Mouse (Mus musculus): ENCODE data around the gene Tecr. TPM values are rescaled to one million over a fixed set of nuclear protein-coding genes. Genes with fewer than 3 reads are reported as not detected.
"Not testable (repeated sequence)": the region's sequence is repeated elsewhere in the genome, so short reads cannot be mapped to it uniquely, and the experiment has no call there.

The Tecr gene
- total and polyA plus RNA-seq, 3 experiments, result 445 to 935 (median 505) TPM

DNA sequence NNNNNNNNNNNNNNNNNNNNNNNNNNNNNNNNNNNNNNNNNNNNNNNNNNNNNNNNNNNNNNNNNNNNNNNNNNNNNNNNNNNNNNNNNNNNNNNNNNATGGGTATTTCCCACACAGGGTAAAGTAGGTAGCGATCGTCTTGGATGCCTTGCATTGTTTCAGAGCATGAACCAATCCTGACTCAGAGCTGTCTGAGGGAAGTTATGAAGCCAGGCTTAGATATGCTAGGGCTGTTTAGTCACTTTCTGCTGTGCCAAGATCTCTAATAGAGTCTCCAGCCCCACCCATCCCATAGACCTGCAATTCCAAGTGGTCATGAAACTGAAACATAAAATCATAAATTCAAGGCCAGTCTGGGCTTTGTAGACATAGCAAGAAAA is 5.1 kb downstream of the Tecr start:
- no peaks in the 10 kb centered on the region for H3K36me3 ChIP-seq (ENCODE audit: control insufficient read depth, insufficient read depth, low read length)
- DNase-seq, result no peak
- peak overlapping the region; percentile 3; the same call in 1 of the 2 replicates for H3K27ac ChIP-seq
- H3K27me3 ChIP-seq (ENCODE audit: control insufficient read depth, insufficient read depth, low read length), result no peaks in the 10 kb centered on the region
- H3K9ac ChIP-seq (ENCODE audit: low read depth, low read length), result no peak overlapping the region
- H3K79me2 ChIP-seq (replicated peaks; ENCODE audit: control insufficient read depth, insufficient read depth, low read length), result no peaks in the 10 kb centered on the region
- H3K4me1 ChIP-seq (ENCODE audit: control insufficient read depth, insufficient read depth, low read length), result peaks cover 1% of the 10 kb centered on the region; the same call in 1 of the 2 replicates
- TF ChIP-seq EP300 (IDR thresholded peaks at IDR 0.05; ENCODE audit: insufficient read depth, low read depth, low read length) (no peak), CTCF (IDR thresholded peaks at IDR 0.05) (no peak), POLR2A (IDR thresholded peaks at IDR 0.05; ENCODE audit: insufficient read depth, low read depth, low read length) (no peak)
- H3K4me3 ChIP-seq, result no peak overlapping the region
- 33% methylated on average over 2 of the region's 2 CpGs for whole genome bisulfite sequencing
- intact Hi-C loops (cut with DNase I), result loop anchor here (10.0 kb wide), 1 partner anchor 158 kb away; no protein-coding TSS in a partner anchor

DNA sequence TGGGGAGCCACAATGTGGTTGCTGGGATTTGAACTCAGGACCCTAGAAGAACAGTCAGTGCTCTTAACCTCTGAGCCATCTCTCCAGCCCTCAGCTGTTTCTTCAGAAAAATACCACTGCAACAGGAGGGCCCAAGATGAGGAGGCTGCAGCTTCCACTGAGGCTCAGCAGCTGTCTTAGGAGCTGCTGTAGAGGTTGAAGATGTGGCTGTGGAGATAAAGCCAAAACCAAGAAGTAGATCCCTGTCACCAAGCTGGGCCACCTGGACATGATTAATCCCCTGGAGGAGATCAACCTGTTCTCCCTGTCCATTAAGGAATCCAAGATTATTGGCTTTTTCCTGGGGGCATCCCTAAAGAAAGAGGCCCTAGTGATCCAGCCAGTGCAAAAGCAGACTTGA is 8.0 kb downstream of the Tecr start:
- DNase-seq, result no peak
- H3K4me3 ChIP-seq, result no peak overlapping the region
- H3K9ac ChIP-seq (ENCODE audit: low read depth, low read length), result no peak overlapping the region
- H3K4me1 ChIP-seq (ENCODE audit: control insufficient read depth, insufficient read depth, low read length), result peaks cover 1% of the 10 kb centered on the region; the same call in 1 of the 2 replicates
- H3K27ac ChIP-seq, result no peak overlapping the region
- H3K36me3 ChIP-seq (ENCODE audit: control insufficient read depth, insufficient read depth, low read length), result no peaks in the 10 kb centered on the region
- TF ChIP-seq CTCF (IDR thresholded peaks at IDR 0.05) (no peak), EP300 (IDR thresholded peaks at IDR 0.05; ENCODE audit: insufficient read depth, low read depth, low read length) (no peak), POLR2A (IDR thresholded peaks at IDR 0.05; ENCODE audit: insufficient read depth, low read depth, low read length) (no peak)
- intact Hi-C loops (cut with DNase I), result loop anchor here (10.0 kb wide), 1 partner anchor 155 kb away; no protein-coding TSS in a partner anchor
- no peaks in the 10 kb centered on the region for H3K27me3 ChIP-seq (ENCODE audit: control insufficient read depth, insufficient read depth, low read length)
- H3K79me2 ChIP-seq (replicated peaks; ENCODE audit: control insufficient read depth, insufficient read depth, low read length), result no peaks in the 10 kb centered on the region

DNA sequence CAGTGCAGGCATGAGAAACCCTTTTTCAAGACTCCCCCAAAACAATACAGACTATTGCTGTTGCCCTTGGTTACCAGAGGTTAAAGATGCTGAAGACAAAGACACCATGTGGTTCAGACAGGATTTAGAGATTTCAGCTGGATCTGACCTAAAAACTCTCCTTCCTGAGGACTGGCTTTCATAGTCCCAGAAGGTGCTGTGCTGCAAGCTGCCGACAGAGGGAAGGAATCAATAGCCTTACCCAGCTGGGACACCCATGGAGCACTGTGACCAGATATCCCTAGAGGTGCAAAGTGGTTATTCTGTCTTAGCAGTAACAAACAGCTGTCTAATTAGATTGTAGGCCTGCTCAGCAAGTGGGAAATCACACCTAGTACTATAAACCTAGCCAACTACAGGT is 9.6 kb downstream of the Tecr start:
- no peak overlapping the region for H3K4me3 ChIP-seq
- WGBS, result 19% methylated on average over 1 of the region's 1 CpGs
- H3K27ac ChIP-seq, result no peak overlapping the region
- no peak for TF ChIP-seq EP300 (IDR thresholded peaks at IDR 0.05; ENCODE audit: insufficient read depth, low read depth, low read length)
- TF ChIP-seq CTCF (IDR thresholded peaks at IDR 0.05), result no peak
- TF ChIP-seq POLR2A (IDR thresholded peaks at IDR 0.05; ENCODE audit: insufficient read depth, low read depth, low read length), result no peak
- no peaks in the 10 kb centered on the region for H3K79me2 ChIP-seq (replicated peaks; ENCODE audit: control insufficient read depth, insufficient read depth, low read length)
- peaks cover 1% of the 10 kb centered on the region; the same call in 1 of the 2 replicates for H3K4me1 ChIP-seq (ENCODE audit: control insufficient read depth, insufficient read depth, low read length)
- H3K36me3 ChIP-seq (ENCODE audit: control insufficient read depth, insufficient read depth, low read length), result peaks cover 2% of the 10 kb centered on the region; the same call in 1 of the 2 replicates
- no peak for DNase-seq
- intact Hi-C loops (cut with DNase I), result no loop called here
- H3K9ac ChIP-seq (ENCODE audit: low read depth, low read length), result no peak overlapping the region
- no peaks in the 10 kb centered on the region for H3K27me3 ChIP-seq (ENCODE audit: control insufficient read depth, insufficient read depth, low read length)

DNA sequence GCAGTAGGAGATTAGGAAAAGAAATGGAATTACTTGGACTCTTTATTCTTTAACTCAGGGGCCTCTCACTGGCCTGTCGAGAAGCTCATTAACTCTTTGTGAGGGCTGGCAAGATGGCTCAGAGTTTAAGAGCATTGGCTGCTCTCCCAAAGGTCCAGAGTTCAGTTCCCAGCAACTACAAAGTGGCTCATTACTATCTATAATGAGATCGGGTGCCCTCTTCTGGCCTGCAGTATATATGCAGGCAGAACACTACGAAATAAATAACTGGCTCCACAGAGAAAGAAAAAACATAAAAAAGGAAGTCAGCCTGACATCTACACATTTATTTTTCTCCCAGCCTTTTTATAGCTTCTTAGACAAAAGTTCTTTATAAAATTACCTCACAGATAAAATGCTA is 11.4 kb downstream of the Tecr start:
- Histone ChIP-seq H3K36me3 (ENCODE audit: control insufficient read depth, insufficient read depth, low read length) (peaks cover 4% of the 10 kb centered on the region; the same call in 1 of the 2 replicates), H3K4me3 (no peak overlapping the region), H3K4me1 (ENCODE audit: control insufficient read depth, insufficient read depth, low read length) (no peaks in the 10 kb centered on the region; the same call in 1 of the 2 replicates), H3K27ac (no peak overlapping the region), H3K79me2 (replicated peaks; ENCODE audit: control insufficient read depth, insufficient read depth, low read length) (no peaks in the 10 kb centered on the region), H3K9ac (ENCODE audit: low read depth, low read length) (no peak overlapping the region), H3K27me3 (ENCODE audit: control insufficient read depth, insufficient read depth, low read length) (no peaks in the 10 kb centered on the region)
- no peak for TF ChIP-seq EP300 (IDR thresholded peaks at IDR 0.05; ENCODE audit: insufficient read depth, low read depth, low read length)
- peak; percentile 79 for TF ChIP-seq CTCF (IDR thresholded peaks at IDR 0.05)
- TF ChIP-seq POLR2A (IDR thresholded peaks at IDR 0.05; ENCODE audit: insufficient read depth, low read depth, low read length), result no peak
- 20% methylated on average over 3 of the region's 3 CpGs for WGBS
- DNase-seq, result peak in 1 of 2 experiments; percentile 27
- intact Hi-C loops (cut with DNase I), result no loop called here

DNA sequence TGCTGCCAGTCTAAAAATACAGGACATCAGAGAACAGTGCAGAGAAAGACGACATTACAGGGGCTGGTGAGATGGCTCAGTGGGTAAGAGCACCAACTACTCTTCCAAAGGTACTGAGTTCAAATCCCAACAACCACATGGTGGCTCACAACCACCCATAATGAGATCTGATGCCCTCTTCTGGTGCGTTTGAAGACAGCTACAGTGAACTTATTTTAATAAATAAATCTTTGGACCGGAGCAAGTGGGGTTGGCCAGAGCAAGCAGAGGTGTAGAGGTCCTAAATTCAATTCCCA is 12.8 kb downstream of the Tecr start:
- H3K4me3 ChIP-seq, result peak overlapping the region; percentile 61
- intact Hi-C loops (cut with DNase I); H3K27me3 ChIP-seq (ENCODE audit: control insufficient read depth, insufficient read depth, low read length); H3K36me3 ChIP-seq (ENCODE audit: control insufficient read depth, insufficient read depth, low read length); DNase-seq; H3K4me1 ChIP-seq (ENCODE audit: control insufficient read depth, insufficient read depth, low read length); H3K79me2 ChIP-seq (replicated peaks; ENCODE audit: control insufficient read depth, insufficient read depth, low read length): not testable (repeated sequence)
- WGBS, result 27% methylated on average over 3 of the region's 3 CpGs
- peak; percentile 46 for TF ChIP-seq CTCF (IDR thresholded peaks at IDR 0.05)
- H3K27ac ChIP-seq, result peak overlapping the region; percentile 67
- peak overlapping the region; percentile 66; the same call in 1 of the 2 replicates for H3K9ac ChIP-seq (ENCODE audit: low read depth, low read length)

DNA sequence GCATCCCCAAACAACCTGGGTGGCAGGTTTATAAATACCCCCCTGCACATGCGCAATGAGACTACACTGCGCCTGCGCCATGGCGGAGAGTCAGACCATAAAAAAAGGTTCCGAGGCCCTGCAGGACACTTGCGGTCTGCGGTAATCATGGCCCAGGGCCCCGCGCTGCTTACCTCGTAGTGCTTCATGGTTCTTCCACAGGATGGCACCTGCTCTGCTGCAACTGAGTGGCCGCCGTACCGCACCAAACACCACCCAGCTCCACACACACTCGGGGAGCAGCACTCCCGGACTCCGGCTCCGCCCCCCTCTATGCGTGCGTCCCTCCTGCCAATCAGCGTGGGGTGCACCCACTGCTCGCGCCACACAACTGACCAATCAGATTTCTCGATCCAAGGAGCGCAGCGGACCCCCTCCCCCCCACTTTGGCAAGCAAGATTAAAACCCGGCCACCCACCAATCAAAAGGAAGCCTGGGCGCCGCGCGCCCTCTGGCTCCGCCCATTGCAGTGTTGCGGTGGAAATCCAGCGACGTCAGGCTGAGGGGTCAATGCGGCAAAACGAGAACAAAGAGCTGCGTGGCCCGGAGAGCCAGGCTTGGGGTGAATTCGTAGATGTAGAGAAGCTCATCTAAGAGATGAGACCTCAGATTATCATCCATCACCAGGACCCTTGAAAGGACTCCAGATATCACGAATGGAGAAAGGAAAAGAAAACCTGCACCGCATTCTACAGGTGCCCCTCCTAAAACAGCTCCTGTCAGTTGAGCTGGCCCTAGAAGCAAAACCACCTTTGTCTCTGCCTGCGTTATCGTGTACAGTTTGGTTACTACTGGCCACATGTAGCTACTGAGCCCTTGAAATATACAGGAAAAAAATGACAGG is 13.4 kb downstream of the Tecr start:
- H3K27ac ChIP-seq, result peak overlapping the region; percentile 67
- no peaks in the 10 kb centered on the region for H3K27me3 ChIP-seq (ENCODE audit: control insufficient read depth, insufficient read depth, low read length)
- under 1% methylated on average over 43 of the region's 43 CpGs for WGBS
- peak overlapping the region; percentile 61 for H3K4me3 ChIP-seq
- H3K36me3 ChIP-seq (ENCODE audit: control insufficient read depth, insufficient read depth, low read length), result peaks cover 4% of the 10 kb centered on the region; the same call in 1 of the 2 replicates
- TF ChIP-seq EP300 (IDR thresholded peaks at IDR 0.05; ENCODE audit: insufficient read depth, low read depth, low read length) (peak; percentile 58; the same call in 1 of the 2 replicates), CTCF (IDR thresholded peaks at IDR 0.05) (no peak), POLR2A (IDR thresholded peaks at IDR 0.05; ENCODE audit: insufficient read depth, low read depth, low read length) (peak; percentile 78)
- H3K4me1 ChIP-seq (ENCODE audit: control insufficient read depth, insufficient read depth, low read length), result no peaks in the 10 kb centered on the region; the same call in 1 of the 2 replicates
- intact Hi-C loops (cut with DNase I), result loop anchor here (1.0 to 5.0 kb wide), 2 partner anchors 13 to 262 kb away; partner anchors contain the start of genes Elmod2 and Tecr
- DNase-seq, result peak; percentile 92 to 97
- peak overlapping the region; percentile 87 for H3K9ac ChIP-seq (ENCODE audit: low read depth, low read length)
- 0 out of 2 replicates have a peak, but pooled peaks cover 1% of the 10 kb centered on the region for H3K79me2 ChIP-seq (replicated peaks; ENCODE audit: control insufficient read depth, insufficient read depth, low read length)

Data from heart, adult 2 months (tissue).